Mouse (Mus musculus): ENCODE results near the gene Csf1.
A peak's percentile ranks its signal among the peaks of the same experiment; 100 is the strongest.

The Csf1 gene

DNA sequence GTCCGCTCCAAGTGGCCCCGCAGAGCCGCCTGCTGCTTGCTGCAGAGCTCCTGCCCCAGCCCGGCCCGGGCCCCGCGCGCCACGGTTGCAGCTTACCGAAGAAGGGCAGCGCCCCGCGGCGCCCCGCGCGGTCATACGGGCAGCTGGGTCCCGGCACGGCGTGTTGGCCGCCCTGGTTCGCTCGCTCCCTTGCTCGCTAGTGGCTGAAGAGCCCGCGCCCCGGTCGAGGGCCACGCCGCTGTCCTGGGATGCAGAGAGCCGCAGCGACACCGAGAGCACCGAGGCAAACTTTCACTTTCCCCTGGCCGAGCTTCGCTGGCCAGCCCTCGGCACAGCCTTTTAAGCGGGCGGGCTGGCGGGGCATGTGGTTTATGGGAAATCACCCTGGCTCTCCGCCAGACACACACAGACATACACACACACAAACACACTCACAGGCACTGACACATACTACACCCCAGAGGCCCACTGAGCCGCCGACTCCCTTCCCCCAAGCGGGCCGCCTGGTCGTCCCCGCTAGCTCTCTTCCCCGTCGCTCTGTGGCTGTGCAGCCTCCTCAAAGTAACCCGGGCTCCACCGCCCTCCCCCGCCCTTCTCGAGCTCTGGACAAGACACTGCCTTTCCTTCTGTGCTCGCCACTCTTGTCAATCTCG, at the start of gene Csf1:
Csf1 (minus strand) TSS at position 541 of the 653 bp plus-strand sequence.
- peak; percentile 63 for DNase-seq (ENCODE audit: low spot score)

- DNase-seq (ENCODE audit: low spot score) = no peak
Observed at GRCm38 (mm10) chr3:107808013-107808750, 47.9 kb upstream of the Csf1 start.

DNA sequence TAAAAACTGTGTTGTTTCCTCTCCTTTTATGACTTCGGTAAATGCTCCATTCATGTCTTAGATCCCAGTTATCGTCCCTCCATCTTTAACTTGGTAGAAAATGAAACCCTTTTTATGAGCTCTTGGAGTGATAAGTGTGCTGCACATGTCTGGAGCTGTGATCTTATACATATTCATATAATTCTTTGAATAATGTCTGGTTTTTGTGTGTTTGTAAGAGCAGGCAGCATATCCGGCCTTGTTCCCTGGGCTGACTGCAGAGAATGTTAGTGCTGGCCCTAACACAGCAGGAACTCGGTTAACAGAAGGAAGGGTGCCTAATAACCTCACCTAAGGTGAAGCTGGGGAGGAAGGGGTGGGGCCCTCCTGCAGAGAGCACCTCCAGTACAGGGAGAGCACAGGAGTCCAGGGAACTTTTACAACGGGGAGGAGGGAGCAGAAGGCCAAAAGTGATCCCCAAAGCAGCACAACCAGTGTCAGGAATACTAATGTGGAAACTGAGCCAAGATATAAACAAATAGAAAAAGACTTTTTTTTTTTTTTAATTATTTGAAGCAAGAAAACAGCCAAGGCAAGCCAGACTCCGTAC, 47.2 kb upstream of the Csf1 start:
- DNase-seq (ENCODE audit: low spot score) = no peak

GRCm38 (mm10) chr3:107806916-107807315, 46.6 kb upstream of the Csf1 start:
- no peak for DNase-seq (ENCODE audit: low spot score)

GRCm38 (mm10) chr3:107804799-107805198, 44.5 kb upstream of the Csf1 start:
- no peak for DNase-seq (ENCODE audit: low spot score)

- DNase-seq (ENCODE audit: low spot score) = no peak
Observed at GRCm38 (mm10) chr3:107802185-107802946, 42.1 kb upstream of the Csf1 start.

DNA sequence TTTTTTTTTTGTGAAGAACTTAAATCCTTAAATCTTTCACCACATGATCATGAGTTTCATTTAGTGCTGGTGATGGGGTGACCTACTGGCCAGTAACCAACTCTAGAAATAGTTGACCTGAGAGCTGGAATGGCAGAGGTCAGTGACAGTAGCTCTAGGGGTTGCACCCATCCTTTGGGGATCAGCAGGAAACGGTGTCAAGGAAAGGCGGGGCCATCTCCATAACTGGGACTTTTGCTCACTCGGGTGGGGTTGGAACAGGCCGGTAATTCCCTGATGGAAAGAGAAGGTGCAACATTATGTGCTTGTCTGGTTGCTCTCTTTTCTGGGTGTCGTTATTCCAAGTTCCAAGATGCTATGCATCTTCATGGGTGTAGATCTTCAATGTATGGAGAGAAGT, 38.7 kb upstream of the Csf1 start:
- no peak for DNase-seq (ENCODE audit: low spot score)

GRCm38 (mm10) chr3:107796191-107796983, 36.1 kb upstream of the Csf1 start:
- peak; percentile 15 for DNase-seq (ENCODE audit: low spot score)

DNA sequence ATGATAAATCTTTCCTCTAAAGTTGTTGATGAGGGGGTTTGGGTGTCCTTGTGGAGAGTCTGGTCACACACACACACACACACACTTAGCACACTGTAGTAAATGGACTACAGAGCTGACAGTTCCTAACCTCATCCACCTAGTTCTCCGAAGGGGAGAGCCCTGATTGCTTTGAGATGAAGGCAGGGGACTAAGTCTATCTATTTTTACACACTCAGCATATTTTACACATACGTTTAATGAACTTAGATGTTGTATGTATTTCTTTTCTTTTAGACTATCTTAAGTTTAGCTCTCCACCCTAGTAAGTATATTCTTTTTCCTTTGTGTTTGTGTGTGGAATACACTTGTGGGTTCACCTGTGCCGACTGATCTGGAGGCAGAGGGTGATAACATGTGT, 34.6 kb upstream of the Csf1 start:
- no peak for DNase-seq (ENCODE audit: low spot score)

GRCm38 (mm10) chr3:107793300-107794201, 33.3 kb upstream of the Csf1 start:
- no peak for DNase-seq (ENCODE audit: low spot score)

DNA sequence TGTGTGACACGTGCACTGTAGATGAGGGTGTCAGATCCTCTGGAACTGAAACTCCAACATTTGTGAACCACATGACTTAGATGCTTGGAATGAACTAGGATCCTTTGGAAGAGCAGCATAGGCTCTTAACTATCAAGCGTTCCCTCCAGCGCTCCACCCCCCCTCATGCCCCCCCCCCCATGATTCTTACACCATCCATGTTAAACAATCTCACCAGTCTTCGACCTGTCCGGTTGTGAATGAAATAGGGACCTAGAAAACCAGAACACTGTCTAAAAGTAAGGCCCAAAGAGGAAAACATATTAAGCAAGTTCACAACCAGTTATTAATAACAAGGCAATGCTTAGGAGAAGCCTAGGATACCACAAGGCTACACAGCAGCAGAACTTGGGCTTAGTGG, 32.5 kb upstream of the Csf1 start:
- DNase-seq (ENCODE audit: low spot score) = no peak

DNA sequence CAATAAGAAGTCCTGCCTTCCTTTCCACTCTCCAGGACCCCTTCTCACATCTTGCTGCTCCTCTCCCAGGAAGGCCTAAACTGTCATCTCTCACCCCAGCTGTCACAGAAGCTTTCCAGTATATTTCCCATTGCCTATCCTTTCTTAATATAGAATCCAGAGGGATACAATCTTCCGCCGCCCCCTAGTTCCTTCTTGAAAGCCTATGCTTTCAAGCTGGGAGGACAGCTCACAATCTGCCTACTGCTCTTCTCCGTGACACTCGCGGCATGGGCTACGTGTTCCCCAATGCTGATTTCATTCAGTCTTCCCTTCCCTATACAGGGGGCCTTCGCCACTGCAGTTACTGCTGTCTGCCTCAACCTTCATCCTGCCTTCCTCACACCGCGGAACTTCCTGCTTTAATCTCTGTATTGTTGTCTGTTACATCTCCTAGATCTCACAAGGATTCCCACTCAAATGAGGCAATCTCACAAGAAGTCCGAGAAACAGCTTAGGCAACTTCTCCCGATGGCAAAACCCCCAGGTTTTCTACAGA, 30.6 kb upstream of the Csf1 start:
- DNase-seq (ENCODE audit: low spot score) = no peak

- no peak for DNase-seq (ENCODE audit: low spot score)
Observed at GRCm38 (mm10) chr3:107790227-107790626, 30.0 kb upstream of the Csf1 start.

GRCm38 (mm10) chr3:107788885-107789284, 28.6 kb upstream of the Csf1 start:
- no peak for DNase-seq (ENCODE audit: low spot score)

GRCm38 (mm10) chr3:107787613-107788501, 27.6 kb upstream of the Csf1 start:
- DNase-seq (ENCODE audit: low spot score) = no peak

- DNase-seq (ENCODE audit: low spot score) = no peak
Observed at GRCm38 (mm10) chr3:107786980-107787612, 26.8 kb upstream of the Csf1 start.

DNA sequence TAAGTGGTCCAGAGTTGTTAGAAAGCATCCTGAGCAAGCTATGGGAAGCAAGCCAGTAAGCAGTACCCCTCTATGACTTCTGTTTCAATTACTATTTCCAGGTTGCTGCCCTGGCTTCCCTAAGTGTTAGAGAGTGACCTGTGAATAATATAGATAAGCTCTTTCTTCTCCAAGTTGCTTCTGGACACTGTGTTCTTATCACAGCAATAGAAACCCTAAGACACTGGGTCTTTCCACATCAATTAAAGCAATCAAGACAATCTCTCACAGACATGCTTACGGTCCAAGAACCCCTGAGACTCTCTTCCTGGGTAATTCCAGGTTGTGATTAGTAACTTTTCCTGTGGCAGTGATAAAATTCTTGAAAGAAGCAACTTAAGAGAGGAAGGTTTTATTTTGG, 26.1 kb upstream of the Csf1 start:
- no peak for DNase-seq (ENCODE audit: low spot score)

DNA sequence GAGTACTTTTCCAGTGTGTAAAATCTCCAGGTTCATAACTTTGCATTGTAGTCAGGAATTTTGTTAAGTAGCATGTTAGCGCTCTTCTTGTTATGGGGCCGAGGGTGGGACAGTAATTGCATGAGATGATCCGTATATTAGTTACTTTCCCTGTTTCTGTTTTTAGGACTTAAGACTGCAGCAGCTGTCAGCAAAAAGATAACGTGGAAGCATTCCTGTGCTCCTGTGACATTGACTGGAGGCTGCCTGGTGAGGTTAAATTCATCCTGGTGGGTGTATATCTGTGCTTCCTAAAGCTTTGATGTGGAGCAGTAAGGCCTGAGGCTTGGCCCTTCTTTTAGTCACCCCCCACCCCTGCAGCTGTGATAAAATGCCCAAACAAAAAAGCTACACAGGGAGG, 25.3 kb upstream of the Csf1 start:
- DNase-seq (ENCODE audit: low spot score) = no peak

- DNase-seq (ENCODE audit: low spot score) = no peak
Observed at GRCm38 (mm10) chr3:107783315-107783714, 23.0 kb upstream of the Csf1 start.

Measured in T-cell, adult 2 months (primary cell).